Mouse (Mus musculus) cerebellum, postnatal 4 days (tissue): ENCODE results near the gene C2cd4d.

Experiments used
- DNase-seq, 2 experiments: peaks; one replicate each; pipeline ENCODE4 v3.0.0; 2022; ENCODE audit warnings: low spot score in 2 of 2, mixed read lengths in 1 of 2

The C2cd4d gene

GRCm38 (mm10) chr3:94375861-94376260, 13.6 kb downstream of the C2cd4d start:
- DNase-seq: no peak

- no peak for DNase-seq
Measured at GRCm38 (mm10) chr3:94377028-94377923, 15.0 kb downstream of the C2cd4d start.

DNA sequence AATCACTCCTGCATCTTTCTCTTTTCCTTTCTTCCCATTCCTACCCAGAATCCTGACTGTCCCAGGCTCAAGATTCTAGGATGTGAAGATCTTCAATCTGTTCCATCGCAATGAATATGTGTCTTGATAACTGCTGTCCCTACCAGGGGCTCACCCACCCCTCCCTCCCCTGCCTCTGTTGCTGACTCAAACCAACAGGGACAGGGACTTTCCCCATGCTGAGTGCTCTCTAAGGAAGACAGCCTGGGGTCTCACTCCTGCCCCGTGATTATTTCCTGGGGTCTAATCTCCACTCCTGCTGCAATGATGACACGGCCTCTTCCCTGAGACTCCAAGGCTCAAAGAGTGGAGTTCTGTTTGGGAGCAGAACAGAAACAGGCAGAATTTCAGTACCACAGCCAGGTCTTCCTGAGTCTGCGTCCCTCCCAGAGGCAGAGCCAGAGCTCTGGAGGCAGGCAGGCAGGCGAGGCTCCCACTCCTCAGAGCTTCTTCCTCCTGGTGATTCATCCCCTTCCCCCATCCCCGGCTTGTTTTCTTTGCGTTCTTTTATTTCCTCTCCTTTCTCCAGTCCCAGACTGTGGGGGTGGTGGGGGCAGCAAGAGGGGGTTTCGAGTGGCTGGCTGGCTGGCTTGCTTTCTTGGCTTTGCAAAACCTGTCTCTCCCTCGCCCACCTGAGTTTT, 17.7 kb downstream of the C2cd4d start:
- DNase-seq: no peak

- DNase-seq: no peak
Measured at GRCm38 (mm10) chr3:94382308-94382707, 20.1 kb downstream of the C2cd4d start.

DNA sequence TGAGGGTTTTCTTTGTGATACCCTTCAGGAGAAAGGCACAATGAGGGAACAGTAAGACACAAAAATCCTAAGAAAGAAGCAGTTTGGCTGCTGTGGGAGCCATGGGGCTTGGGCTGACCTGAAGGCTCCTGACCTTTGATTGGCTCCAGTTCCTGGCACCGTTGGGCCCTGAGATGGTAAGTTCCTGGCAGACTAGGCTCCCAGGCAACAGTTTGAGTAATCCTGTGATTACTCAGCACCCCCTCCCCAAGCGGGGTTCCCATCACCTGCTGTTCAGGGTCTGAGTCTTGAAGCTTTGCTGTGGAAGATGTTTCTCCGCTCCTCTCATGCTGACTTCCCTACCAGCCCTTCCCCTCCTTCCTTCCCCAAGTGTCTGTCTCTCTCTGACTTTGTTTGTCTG, 21.2 kb downstream of the C2cd4d start:
- no peak for DNase-seq

GRCm38 (mm10) chr3:94386671-94387070, 24.4 kb downstream of the C2cd4d start:
- no peak for DNase-seq

DNA sequence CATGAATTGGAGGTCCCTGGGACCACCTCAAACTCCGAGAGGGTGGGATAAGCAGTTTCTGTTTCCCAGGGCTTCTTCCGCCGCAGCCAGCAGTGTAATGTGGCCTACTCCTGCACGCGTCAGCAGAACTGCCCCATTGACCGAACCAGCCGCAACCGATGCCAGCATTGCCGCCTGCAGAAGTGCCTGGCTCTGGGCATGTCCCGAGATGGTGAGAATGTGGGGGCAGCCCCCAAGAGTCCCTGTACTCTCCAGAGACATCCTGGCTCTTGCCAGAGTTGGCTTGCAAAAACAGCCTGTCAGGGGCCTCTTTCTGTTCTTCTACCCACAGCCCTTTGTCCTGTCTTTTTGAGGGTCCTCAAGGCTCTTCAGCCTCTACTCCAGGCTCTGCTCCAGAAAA, 25.2 kb downstream of the C2cd4d start:
- no peak for DNase-seq

DNA sequence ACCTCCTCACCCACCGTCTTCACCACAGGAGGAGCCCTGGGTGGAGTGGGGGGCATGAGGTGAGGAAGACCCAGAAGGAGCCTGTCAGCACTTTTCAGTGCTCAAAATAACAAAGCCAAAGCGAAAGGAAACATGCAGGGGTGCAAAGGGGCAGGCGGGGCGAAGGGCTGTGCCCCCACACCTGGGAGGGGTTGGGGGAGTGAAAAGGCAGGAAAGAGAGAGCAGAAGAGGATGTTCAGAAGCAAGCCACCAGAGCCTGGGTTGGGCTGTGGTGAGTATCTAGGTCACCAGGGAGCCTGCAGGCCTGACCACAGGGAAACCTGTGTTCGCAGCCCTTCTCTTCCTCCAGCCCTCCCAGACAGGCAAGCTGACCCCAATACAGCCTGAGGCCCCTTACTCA, 25.8 kb downstream of the C2cd4d start:
- DNase-seq: no peak

GRCm38 (mm10) chr3:94389420-94389819, 27.2 kb downstream of the C2cd4d start:
- no peak for DNase-seq

DNA sequence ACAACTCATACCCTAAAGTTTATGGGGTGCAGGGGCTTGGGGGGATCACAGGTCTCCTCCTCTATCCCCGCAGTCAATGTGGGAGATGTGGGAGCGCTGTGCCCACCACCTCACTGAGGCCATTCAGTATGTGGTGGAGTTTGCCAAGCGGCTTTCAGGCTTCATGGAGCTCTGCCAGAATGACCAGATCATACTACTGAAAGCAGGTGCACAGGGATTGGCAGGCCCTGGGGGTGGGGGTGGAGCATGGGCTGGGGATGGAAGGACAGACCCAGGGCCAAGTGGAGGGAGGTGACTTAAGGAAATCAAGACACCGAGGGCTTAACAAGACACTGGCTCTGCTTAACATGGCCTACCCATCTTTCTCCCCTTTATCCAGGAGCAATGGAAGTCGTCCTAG, 28.8 kb downstream of the C2cd4d start:
- peak in 1 of 2 experiments; percentile 50 for DNase-seq

- DNase-seq: no peak
Measured at GRCm38 (mm10) chr3:94392128-94392527, 29.9 kb downstream of the C2cd4d start.

DNA sequence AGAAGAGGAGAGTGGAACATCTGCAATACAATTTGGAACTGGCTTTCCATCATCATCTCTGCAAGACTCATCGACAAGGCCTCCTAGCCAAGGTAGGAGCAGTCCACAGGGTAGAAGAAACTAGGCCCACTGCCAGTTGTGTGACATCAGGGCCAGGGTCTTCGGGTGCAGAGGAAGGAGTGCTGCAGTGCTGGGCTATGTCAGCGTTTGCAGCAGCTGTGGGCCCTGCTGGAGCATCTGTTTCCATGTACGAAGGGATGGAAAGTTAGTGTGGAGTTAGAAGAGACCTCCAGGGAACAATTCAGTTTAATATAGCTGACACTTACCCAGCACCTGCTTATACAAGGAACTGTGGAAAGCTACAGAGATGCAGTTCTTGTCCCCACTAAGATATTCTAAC, 30.8 kb downstream of the C2cd4d start:
- DNase-seq: no peak

GRCm38 (mm10) chr3:94396336-94396735, 34.1 kb downstream of the C2cd4d start:
- DNase-seq: no peak

- DNase-seq: no peak
Measured at GRCm38 (mm10) chr3:94396851-94397250, 34.6 kb downstream of the C2cd4d start.

- DNase-seq: no peak
Measured at GRCm38 (mm10) chr3:94398217-94398616, 36.0 kb downstream of the C2cd4d start, which contains the start of gene Lingo4. Gene Lingo4, plus strand, starts transcription at chr3:94398517.

DNA sequence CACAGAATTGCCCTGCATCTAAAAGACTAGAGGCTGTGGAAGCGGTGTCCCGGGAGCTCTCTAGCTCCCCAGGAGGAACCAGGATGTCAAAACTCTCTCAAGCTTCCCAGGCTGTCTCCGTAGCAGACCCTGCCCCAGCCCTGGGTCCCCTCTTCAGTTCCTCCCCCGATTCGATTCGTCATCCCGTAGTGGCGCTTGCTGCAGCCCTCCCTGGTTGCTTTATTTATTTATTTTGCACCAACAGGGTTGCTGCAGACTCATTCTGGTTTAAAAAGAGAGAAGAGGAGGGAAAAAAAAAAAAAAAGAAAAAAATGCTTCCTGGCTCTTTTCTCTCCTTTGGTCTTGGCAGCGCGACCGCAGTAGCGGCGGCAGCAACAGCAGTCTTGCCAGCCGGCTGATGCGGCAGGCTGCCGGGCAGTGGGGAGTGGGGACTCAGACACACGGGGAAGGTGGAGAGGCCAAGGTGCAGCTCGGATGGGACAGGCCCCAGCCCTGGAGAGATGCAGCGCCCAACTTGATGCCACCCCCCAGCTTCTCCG, 36.8 kb downstream of the C2cd4d start:
- peak in 1 of 2 experiments; percentile 34 for DNase-seq

GRCm38 (mm10) chr3:94399663-94400310, 37.5 kb downstream of the C2cd4d start:
- DNase-seq: no peak

GRCm38 (mm10) chr3:94402451-94402850, 40.2 kb downstream of the C2cd4d start:
- DNase-seq: no peak

DNA sequence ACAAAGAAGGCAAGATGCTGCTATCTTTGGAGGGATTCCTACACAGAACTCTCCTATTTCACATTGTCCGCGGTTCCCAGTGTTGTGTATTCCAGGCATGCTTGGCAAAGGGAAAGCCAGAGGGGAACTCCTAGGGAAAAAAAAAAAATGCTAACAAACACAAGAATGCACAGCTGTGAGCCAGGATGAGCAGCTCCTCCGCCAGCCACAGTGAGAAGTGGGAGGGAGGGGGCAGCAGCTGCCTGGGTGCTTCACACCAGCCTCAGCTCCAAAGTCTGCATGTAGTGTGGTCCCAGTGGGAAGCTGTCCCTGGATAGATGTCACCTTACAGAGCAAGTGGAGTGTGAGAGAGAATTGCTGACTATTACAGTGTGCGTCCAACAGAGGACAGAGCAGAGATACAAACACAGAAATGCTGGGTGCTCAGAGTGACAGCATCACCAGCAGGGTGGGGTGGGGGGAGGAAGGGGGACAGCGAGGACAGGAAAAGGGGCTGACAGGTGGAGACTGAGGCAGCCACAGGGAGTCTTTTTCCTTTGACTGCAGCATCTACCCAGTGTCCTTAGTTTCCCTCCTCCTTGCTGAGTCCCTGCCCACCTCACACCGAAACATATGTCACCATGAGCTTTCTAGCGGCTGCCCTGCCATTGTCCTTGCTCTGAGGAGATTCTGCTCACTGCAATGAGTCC, 42.3 kb downstream of the C2cd4d start:
- no peak for DNase-seq

DNA sequence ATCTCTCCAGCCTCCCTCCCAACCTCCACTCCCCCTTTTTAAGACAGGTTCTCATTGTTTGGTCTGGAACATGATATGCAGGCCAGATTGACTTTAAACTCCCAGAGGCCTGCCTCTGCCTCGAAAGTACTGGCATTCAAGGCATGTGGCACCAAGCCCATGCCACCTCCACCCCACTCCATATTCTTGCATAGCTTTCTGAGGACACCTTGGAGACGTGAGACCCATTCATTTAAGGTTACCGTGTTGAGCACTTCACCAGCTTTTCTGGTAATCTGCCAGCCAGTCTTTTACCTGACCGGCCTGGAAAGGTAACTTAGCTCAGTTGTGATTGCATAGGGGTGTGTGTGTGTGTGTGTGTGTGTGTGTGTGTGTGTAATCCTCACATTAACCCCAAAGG, 43.3 kb downstream of the C2cd4d start:
- DNase-seq: no peak

DNA sequence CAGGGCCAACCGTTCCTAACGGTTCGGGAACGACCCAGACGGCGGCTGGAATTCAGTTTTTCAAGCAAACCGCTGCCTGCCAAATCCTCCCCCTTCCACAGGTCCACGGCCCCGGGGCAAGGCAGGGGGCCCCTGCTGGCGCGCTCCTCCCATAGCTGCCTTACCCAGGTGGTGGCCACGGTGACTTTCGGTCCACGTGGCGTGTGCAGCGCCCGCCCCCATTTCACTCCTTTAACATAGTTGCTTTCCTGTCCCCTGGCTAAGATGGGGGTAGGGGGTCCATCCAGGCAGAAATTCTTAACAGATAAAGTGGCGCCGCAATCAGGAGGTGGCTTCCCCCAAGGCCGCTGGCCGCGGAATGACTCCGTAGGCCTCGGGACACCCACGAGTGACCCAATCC, 50.3 kb downstream of the C2cd4d start:
- DNase-seq: no peak
